In genomic region chr1:155243797-155244770, GRCm38 (mm10) we compare ENCODE assay signal across 8 mouse cellular contexts. TPM values are rescaled to one million over a fixed set of nuclear protein-coding genes. Genes with fewer than 3 reads are reported as not detected.
A peak's percentile ranks its signal among the peaks of the same experiment; 100 is the strongest.
DNase-seq lines count a peak whose midpoint lies in the region; ATAC-seq lines count a peak whose summit lies in the region.

Gene BC034090, minus strand, starts transcription at chr1:155244444.

- H3K36me3 ChIP-seq in embryonic facial prominence, embryonic 13.5 days: peaks cover 27% of the 10 kb centered on the region
- peaks cover 32% of the 10 kb centered on the region for H3K36me3 ChIP-seq in heart, embryonic 10.5 days

- peaks cover 5% of the 10 kb centered on the region; the same call in 1 of the 2 replicates for H3K27me3 ChIP-seq in embryonic facial prominence, embryonic 13.5 days
- H3K27me3 ChIP-seq in heart, embryonic 10.5 days (ENCODE audit: insufficient read depth, poor library complexity, severe bottlenecking): no peaks in the 10 kb centered on the region

- H3K4me2 ChIP-seq in embryonic facial prominence, embryonic 13.5 days: peak within 1 kb of the TSS; percentile 85

- peak within 1 kb of the TSS; percentile 87 for H3K27ac ChIP-seq in embryonic facial prominence, embryonic 13.5 days
- H3K27ac ChIP-seq in heart, embryonic 10.5 days: peak within 1 kb of the TSS; percentile 98

- 1% methylated on average over 85 of the region's 85 CpGs for WGBS in embryonic facial prominence, embryonic 13.5 days
- WGBS in heart, embryonic 10.5 days: 1% methylated on average over 84 of the region's 85 CpGs

- no peaks in the 10 kb centered on the region for H3K9me3 ChIP-seq in embryonic facial prominence, embryonic 13.5 days
- H3K9me3 ChIP-seq in heart, embryonic 10.5 days: no peaks in the 10 kb centered on the region

- H3K4me1 ChIP-seq in embryonic facial prominence, embryonic 13.5 days: peaks cover 28% of the 10 kb centered on the region
- H3K4me1 ChIP-seq in heart, embryonic 10.5 days: peaks cover 58% of the 10 kb centered on the region

- peak; percentile 62 for ATAC-seq in embryonic facial prominence, embryonic 13.5 days (ENCODE audit: insufficient number of reproducible peaks, insufficient read depth, low FRiP score, low TSS enrichment, low read depth)
- ATAC-seq in erythroid progenitor cell, adult 5-6 weeks (replicated peaks; ENCODE audit: low FRiP score, poor library complexity, severe bottlenecking): no peak

- peak; percentile 17 for DNase-seq in right cerebral cortex, postnatal 14 days
- no peak for DNase-seq in right cerebral cortex, postnatal 36 days (ENCODE audit: low spot score in 2 of 2)
- DNase-seq in heart, embryonic 10.5 days (ENCODE audit: low spot score): peak; percentile 82
- DNase-seq in kidney, adult 9 months: peak; percentile 79
- peak; percentile 78 for DNase-seq in lung, postnatal 10 days
- peak; percentile 76 for DNase-seq in ovary, postnatal 36 days (ENCODE audit: low spot score)

- H3K4me3 ChIP-seq in embryonic facial prominence, embryonic 13.5 days: peak within 1 kb of the TSS; percentile 68
- H3K4me3 ChIP-seq in heart, embryonic 10.5 days: peak within 1 kb of the TSS; percentile 87

- peak within 1 kb of the TSS; percentile 91 for H3K9ac ChIP-seq in embryonic facial prominence, embryonic 13.5 days

RNA-seq across cellular contexts. Expression of gene BC034090, which starts in this region (rescaled TPM):
- 6.8 and 7.5 TPM in 2 replicates for polyA plus RNA-seq in embryonic facial prominence, embryonic 13.5 days (2015; fragmentation: Nextera tagmentation; extraction: Ambion mirVana)
- polyA plus RNA-seq in heart, embryonic 10.5 days (2016; fragmentation: Nextera tagmentation; extraction: Ambion mirVana): 6.0 and 6.5 TPM in 2 replicates
- total RNA-seq in erythroid progenitor cell, adult 5-6 weeks (2015; ENCODE audit: low replicate concordance): not detected in 2 replicates
- total RNA-seq in erythroid progenitor cell, adult 5-6 weeks (2017; ENCODE audit: low replicate concordance): not detected in 2 replicates

Comparison
In these comparisons a context has a peak if more than half of its experiments do, and no peak if none do; other contexts are left out.
1. DNase-seq: peak in right cerebral cortex, postnatal 14 days (single experiment), heart, embryonic 10.5 days (single experiment), kidney, adult 9 months (single experiment), lung, postnatal 10 days (single experiment) and ovary, postnatal 36 days (single experiment); none in right cerebral cortex, postnatal 36 days (0 of 2).